Mouse (Mus musculus): ENCODE measurements at regions not wholly inside any gene's neighbourhood (a gene's known extent, or its start where the extent isn't known, plus 50 kb on each side); places are given as distances from the start of the nearest gene placed in this dataset.

DNA sequence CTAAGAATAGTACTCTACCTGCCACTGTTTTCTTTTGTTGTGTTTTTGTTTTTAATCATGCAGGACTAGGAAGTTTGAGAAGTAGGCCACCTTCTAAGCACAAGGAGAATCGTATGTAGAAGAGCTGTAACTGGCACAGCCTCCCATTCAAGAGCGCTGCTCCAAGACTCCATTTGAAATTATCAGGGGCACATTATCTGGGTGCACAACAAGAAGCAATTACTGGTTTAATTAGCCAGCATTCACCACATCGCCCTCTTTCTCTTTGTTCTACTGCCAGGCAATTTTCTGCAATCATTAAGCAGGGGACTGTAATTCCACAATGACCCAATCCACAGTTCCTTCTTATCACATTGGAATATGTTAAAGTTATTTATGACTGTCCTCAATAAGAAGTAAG, 1220.8 kb upstream of the Pabpc4l start:
- Histone ChIP-seq H3K9me3 (ENCODE audit: control insufficient read depth, low read length) (no peaks in the 10 kb centered on the region), H3K27ac (replicated peaks; ENCODE audit: low read depth, low read length) (no peak overlapping the region), H3K9ac (ENCODE audit: low read depth, low read length) (no peak overlapping the region), H3K4me2 (ENCODE audit: low read depth, low read length) (no peak overlapping the region), H3K4me3 (ENCODE audit: low read depth, low read length) (no peak overlapping the region), H3K4me1 (ENCODE audit: control insufficient read depth, insufficient read depth, low read length) (no peaks in the 10 kb centered on the region), H3K36me3 (ENCODE audit: control insufficient read depth, insufficient read depth, low read length) (no peaks in the 10 kb centered on the region), H3K27me3 (replicated peaks; ENCODE audit: control insufficient read depth, insufficient read depth, low read length) (no peaks in the 10 kb centered on the region)
- ATAC-seq (ENCODE audit: low read depth) (peak; percentile 53; the same call in 1 of the 2 replicates), DNase-seq (ENCODE audit: low spot score) (peak; percentile 23)
- whole genome bisulfite sequencing: 64% methylated on average over 3 of the region's 3 CpGs

DNA sequence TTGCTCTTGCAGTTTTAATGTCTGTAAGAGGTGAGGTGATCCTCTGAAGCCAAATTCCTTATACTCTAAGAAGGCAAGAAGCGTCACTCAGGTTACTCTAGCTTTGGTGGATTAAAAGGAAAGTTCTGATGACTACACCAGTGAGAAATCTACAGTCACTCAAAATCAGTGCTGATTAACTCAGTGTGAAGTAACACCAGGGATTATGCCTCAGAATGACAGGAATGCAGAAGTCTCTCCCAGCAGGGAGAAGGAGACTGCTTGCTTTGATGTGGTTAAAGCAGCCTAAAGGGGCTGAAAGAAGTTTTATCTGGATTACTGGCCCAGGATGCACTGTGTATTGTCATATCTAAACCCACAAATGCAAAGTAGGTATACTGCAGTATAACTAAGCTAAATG, 1214.5 kb upstream of the Pabpc4l start:
- peak; percentile 63 for DNase-seq (ENCODE audit: low spot score)
- Histone ChIP-seq H3K9ac (ENCODE audit: low read depth, low read length) (no peak overlapping the region), H3K9me3 (ENCODE audit: control insufficient read depth, low read length) (no peaks in the 10 kb centered on the region), H3K36me3 (ENCODE audit: control insufficient read depth, insufficient read depth, low read length) (no peaks in the 10 kb centered on the region), H3K27ac (replicated peaks; ENCODE audit: low read depth, low read length) (no peak overlapping the region), H3K4me2 (ENCODE audit: low read depth, low read length) (no peak overlapping the region), H3K27me3 (replicated peaks; ENCODE audit: control insufficient read depth, insufficient read depth, low read length) (no peaks in the 10 kb centered on the region), H3K4me3 (ENCODE audit: low read depth, low read length) (no peak overlapping the region), H3K4me1 (ENCODE audit: control insufficient read depth, insufficient read depth, low read length) (no peaks in the 10 kb centered on the region)
- 17% methylated on average over 1 of the region's 1 CpGs for WGBS
- ATAC-seq (ENCODE audit: low read depth): peak; percentile 41; the same call in 1 of the 2 replicates

DNA sequence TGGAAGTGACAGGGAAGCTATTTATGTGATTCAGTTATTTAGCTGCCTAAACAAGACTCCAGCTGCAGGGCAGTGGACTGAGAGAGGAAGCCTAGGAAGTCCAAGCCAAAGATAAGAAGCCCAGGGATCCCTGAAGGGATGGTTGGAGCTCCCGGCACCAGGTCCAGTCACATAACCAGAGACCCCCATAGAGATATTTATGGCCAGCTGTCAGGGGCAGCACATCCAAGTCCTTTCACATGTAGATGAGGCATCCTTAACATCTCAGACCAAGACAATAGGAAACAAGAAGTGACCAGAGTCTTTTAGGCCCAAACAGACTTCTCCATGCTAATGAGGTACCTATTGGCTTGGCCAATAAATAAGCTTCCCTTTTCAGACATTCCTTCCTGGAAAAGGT, 1212.5 kb upstream of the Pabpc4l start:
- Histone ChIP-seq H3K9me3 (ENCODE audit: control insufficient read depth, low read length) (no peaks in the 10 kb centered on the region), H3K4me3 (ENCODE audit: low read depth, low read length) (no peak overlapping the region), H3K9ac (ENCODE audit: low read depth, low read length) (no peak overlapping the region), H3K27ac (replicated peaks; ENCODE audit: low read depth, low read length) (no peak overlapping the region), H3K4me2 (ENCODE audit: low read depth, low read length) (no peak overlapping the region), H3K27me3 (replicated peaks; ENCODE audit: control insufficient read depth, insufficient read depth, low read length) (no peaks in the 10 kb centered on the region), H3K36me3 (ENCODE audit: control insufficient read depth, insufficient read depth, low read length) (no peaks in the 10 kb centered on the region), H3K4me1 (ENCODE audit: control insufficient read depth, insufficient read depth, low read length) (no peaks in the 10 kb centered on the region)
- ATAC-seq (ENCODE audit: low read depth) (no peak), DNase-seq (ENCODE audit: low spot score) (no peak)
- 64% methylated on average over 1 of the region's 1 CpGs for WGBS

Measured in embryonic facial prominence, embryonic 14.5 days (tissue).